Mouse (Mus musculus) right cerebral cortex, adult 18-20 months (tissue): ENCODE measurements around the gene Ica1.

Experiments
- DNase-seq: peaks from one replicate; pipeline ENCODE4 v3.0.0; 2022; ENCODE audit warnings: mixed read lengths

The Ica1 gene

DNA sequence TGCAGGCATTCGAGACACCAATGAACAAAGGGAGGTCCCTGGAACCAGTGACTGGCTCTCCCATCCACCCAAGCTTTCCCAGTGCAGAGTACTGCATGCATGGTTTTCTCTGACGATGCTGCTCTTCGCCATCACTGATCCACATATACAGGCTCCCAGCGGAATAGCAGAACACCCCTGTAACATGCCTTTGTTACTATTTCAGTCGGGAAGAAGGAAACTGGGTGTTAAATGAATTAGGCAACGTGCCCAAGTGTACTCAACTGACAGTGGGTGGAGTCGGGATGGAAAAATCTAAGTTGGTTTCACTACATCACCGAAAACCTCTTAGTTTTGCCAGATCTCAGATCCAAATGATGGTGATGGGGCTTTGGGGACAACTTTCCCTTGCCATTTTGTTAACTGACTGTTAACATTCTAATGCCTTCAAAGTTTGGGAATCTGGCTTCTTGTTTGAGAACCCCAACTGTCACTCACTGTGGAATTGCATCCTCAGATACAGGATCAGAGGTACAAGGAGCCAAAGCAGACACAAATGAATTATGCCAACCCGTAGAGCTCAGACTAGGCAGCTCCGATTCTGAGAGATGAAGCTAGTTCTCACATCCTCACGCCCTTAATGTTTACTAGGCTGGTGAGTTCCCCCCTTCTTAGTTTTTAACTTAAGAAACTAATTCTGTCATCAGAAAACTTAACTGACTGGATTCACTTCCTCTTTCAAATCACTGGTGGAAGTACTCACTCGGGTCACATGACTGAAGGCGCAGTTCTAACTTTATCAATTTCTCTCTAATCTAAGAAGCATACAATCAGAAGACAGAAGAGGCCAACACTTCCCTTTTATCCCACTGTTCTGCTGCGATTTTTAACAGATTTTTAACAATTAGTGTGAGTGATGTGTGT is 91.4 kb downstream of the Ica1 start:
- peak; percentile 33 for DNase-seq

DNA sequence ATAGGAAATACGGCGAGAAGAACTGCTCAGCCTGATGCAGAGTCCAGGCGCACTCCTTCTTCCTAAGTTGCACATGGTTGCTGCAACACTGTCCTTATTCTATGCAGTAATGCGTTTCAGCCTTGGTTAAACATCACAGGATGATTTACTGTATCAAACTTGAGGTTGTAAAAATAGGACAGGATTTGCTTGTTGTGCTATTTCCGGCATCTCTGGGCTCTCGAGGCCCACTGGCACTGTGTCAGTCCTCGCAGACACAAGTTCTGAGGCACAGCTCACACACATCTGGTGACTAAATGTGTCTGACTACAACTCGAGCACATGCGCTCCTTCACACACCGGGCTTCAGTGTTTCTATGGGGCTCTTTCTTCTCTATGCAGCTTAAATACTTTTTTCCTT is 94.9 kb downstream of the Ica1 start:
- peak; percentile 64 for DNase-seq

DNA sequence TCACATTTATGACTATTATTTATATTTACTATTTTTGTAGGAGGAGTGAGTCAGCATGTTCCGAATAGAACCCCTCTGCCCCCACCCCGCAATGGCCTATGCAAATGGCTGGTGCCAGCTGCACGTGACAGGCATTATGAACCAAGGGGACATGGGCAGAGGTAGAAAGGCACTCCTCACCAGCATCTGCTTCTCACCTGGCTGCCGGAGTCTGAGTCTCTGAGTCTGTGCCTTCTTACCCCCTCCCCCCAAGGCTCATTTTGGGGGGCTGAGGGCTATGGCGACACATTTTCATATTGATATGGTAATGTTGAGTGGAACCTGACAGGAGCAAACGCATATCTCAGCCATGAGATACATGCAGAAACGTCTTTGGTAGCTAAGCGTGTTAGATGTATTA is 97.4 kb downstream of the Ica1 start:
- DNase-seq, result no peak

DNA sequence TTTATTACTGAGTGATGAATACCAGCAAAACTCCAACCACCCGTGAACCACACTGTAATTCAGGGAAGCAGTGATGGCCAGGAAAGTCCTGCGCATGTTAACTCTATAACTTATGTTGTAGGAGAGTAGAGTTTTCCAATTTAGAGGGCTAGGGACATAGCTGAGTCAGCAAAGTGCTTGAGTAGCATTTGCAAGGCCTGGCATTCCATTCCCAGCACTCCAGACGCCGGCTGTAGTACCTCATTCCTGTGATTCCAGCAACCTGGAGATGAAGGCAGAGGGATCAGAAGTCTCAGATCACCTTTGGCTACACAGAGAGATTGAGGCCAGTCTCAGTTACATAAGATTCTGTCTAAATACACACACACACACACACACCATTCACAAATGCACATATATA is 105.3 kb downstream of the Ica1 start:
- no peak for DNase-seq

DNA sequence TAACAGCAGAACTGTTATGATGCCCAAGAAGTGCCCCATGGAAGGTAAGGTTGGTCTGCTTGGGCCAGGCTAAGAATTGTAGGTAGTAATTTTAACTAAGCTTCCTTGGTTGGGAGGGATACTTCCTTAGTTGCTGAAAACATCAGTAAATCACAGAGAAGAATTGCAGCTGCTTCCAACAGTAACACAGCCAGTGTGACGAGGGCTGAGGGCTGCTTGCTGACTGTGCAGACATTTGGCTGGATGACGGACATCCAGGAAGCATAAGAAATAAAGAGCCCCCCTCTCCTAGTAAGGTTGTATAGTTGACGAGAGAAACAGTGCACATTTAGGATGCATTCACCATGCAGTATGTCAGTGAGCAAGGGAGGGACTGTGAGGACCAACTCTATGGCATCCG is 108.9 kb downstream of the Ica1 start:
- DNase-seq, result no peak

DNA sequence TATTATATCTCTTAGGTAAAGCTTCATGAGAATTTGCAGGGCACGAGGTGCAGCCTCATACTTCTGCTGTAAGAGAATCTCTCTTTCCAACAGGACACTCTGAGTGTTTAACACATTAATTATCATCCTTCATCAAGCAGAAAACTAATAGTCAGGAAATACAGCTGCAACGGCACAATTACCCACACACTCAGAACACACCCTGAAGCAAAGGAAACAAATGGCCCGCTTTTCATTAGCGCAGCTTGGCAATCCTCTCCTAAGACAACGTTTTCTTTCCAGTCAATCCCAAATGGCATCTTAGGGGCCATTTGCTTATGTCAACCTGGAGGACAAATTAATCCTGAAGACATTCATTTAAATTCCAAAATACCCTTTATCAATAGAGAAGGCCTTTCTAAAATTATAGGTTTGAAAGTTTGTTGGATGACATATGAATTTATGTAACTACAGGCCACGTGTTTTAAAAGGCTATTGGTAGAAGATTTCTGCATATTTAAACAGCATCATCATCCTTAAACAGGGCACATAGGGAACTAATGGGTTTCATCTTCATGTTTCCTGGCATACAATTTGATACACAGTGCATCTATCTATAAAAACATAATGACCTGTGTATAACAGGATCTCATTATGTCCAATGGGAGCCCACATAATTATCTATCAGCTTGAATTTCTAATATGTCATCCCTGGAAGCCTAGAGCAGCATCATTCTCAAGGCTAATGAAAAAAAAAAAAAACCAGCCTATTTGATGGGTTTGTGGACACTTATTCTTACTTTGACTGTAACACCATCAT is 110.1 kb downstream of the Ica1 start:
- no peak for DNase-seq

DNA sequence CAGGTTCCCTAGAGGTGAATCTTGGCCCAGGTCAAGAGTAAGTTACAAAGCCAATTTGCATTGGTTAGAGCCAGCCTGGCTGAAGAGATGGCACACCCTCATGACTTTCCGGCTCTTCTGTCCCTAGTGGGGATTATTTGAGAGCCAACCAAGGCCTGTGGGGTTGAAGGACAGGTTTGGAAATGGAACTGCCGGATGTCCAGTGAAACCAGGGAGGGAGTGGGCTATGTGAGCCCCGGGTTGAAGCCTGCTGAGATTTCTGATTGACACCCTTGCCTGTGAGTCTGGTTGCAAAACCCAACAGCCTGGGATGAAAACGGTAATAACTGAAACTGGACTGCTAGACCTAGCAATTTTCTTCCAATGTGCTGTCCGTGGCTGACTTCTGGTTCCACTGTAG is 112.5 kb downstream of the Ica1 start:
- DNase-seq, result no peak

DNA sequence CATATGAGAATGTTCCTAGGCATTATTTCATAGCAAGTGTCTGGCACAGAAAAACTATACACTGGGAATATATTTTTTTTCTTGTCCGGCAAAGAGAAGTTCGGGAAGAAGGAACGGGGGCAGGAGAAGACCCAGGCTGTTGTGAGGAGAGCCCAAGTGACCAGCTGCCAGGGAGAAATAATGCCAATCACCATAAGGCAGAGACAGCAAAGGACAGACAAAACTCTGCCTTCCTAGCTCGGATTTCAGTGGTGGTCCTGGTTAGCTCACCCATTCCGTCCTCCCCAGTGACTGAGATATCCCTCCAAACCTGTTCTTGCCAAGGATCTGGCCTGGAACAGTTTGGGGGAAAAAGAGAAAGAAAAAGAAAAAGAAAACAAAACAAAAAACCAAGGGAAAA is 113.3 kb downstream of the Ica1 start:
- DNase-seq, result no peak

DNA sequence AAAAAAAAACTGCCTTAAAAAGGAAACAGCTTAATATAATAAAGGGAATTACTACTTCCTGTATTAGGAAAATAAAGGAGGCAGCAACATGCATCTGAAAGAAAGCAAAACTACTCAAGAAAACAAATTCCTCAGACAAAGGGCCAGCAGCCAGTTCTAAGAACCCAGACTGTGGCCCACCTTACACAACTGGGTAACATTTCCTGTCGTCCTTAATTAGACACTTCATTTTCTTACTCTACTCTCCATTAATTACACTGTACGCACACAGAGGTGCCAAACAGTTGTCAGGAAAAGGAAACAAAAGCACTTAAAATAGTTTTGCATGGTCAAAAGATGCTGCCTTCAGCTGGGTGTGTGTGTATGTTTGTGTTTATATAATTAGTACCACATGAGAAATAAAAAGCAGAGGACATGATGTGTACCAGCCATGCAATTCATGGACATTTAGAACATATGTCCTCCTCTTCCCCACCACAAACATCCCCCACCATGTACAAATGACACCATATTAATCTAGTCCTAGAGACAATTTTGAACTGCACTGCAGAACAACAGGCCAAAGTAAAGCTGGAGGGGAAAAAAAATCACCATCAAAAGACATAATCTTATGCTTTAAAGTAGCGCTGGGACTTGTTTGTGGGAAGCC is 115.1 kb downstream of the Ica1 start:
- no peak for DNase-seq

DNA sequence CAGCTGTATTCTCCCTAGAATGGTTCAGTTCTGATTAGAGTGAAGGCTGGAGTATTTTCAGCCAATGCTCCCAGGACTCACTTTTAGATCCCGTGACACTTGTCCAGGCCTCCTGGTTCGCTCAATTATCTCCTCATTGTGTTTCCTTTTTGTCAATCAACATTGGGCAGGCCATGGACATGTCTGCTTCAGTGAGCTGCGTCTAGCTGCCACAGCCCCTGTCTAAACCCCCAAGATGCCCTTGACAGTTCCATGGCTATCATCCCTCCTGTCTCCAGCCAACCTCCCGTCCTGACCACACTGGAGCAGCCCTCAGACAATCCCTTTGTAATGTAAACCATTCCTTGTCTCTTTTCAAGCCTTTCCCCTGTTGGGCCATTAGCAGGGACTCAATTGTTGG is 116.9 kb downstream of the Ica1 start:
- DNase-seq, result no peak

DNA sequence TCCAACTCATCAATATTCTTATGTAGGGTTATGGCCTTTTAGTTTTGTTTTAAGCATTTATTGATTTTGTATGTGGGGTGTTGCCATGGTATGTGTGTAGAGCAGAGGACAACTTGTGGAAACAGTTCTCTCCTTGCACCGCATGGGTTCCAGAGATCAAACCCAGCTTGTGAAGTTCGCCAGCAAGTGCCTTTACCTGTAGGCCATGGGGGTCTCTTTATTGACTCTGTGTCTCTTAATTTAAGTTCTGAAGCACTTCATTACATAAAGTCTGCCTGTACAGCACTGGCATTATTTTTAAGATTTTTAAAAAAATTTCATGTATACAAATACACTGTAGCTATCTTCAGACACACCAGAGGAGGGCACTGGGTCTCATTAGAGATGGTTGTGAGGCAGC is 118.2 kb downstream of the Ica1 start:
- no peak for DNase-seq

DNA sequence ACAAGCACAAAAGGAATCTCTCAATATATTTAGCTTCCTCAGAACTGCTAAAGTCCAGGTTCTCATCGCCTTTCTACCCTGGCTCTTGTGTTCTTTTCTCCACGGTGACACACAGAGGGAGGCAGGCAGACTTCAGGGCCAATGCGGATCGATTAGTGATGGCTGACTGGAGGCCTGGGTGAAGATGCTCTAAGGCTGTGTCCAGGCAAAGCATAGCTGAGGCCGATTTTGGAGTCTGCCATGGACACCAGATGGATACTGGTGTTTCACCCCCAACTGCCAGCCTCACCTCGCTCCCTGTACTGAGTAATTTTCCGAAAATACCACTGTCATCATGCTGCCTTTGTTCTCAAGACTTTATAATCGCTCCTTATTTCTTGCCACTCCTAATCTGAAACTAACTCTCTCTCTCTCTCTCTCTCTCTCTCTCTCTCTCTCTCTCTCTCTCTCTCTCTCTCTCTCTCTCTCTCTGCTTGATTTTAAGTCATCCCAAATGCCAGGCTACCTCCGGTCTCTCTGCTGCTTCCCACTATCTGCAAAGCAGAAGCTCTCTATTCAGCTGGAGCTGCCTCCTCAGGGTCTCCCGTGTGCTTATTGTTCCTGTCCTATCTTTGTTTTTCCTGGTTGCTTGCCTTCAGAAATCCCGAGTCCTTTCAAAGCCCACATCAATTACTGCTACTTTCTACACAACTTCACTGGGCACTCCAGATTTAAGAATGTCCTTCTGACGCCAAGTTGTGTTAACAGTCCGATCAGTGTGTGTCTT is 118.9 kb downstream of the Ica1 start:
- no peak for DNase-seq

DNA sequence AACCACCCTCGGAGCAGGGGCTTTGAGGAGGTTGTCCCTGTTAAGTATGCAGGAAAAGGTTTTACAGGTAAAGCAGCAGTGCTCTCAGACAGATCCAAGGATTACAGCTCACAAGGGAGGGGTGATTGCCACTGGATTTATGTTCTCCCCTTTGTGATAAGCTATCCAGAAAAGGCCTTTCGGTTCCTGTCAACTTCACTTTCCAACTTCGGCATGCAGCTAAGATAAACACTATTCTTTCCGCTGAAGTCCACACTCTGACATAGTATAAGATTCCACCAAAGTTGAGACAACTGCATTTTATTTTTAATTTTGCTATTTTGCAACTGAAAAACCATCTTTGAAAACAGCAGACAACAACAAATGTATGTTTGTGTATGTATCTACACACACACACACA is 119.9 kb downstream of the Ica1 start:
- DNase-seq, result no peak

DNA sequence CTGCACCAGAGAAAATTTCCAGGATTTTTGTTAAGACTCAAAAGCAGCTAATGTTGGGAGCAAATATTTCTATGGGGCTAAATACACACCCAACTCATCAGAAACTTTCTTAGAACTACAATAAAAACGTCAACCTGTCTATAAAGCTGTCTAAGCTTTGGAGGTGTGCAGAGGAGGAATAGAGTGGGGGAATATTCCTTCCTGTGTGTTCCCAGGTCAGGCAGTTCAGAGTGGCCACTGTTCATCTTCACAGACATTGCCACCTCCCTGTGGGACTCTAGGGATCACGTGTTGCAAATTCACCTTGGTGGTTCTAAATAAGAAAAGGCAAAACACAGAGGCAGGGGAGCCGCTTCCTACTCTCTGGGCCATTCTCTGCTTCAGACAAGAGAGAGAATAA is 120.8 kb downstream of the Ica1 start:
- no peak for DNase-seq

DNA sequence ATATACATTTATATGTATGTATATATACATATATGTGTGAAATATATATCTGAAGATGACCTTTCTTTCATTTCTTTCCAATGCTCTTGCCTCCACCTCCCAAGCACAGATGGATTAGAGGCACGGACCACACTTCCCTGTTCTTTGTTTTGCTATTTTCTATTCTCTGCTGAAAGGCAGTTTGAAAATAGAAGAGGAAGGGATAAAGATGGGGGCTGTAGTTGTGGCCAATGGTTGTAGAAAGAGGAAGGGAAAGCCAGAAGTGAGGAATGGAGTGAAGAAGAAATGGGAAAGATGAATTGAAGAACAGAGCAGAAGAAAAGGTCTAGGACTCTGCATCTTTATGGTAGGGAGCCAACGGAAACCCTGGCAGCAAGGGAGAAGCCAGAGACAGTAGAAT is 122.8 kb downstream of the Ica1 start:
- DNase-seq, result no peak

DNA sequence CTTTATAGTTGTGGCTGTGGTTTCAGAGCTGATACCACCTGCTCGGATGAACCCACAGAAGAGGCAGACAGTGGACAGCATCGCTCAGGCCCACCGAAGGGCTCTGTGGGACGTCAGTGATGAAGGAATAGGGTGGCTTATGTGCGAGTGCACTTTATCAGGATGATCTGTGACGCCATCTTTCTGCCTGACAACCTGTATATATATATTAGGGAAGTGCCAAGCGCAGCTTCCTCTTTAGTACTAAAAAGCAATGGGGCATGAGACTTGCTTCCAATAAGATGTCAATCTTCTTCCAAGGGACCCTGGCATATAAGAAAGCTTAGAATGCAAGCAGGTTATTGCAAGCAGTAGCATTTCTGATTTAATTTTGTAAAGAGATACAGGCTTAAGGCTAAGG is 127.9 kb downstream of the Ica1 start:
- no peak for DNase-seq

DNA sequence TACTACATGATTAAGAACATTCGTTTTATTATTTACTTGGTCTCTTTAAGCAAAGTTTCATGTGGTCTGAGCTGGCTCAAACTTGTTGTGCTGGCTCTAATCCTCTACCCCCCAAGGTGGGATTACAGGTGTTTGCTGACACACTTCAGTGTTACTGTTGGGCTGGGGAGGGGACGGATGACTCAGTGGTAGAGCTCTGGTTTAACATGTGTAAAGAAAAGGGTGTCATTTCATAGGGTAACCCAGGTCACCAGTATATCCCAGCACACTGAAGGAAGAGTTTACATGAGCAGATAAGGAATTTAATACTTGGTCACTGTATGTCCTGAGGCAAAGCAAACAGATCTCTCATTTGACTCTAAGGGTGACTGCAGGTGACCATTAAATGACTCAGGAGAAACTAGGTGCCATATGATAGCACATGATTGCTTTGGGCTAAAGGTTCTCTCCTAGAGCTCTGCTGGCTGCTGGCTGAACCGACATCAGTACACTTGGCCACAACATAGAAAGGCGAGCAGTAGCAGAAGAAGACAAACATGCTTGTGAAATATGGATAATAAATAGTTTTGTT is 128.9 kb downstream of the Ica1 start:
- no peak for DNase-seq

DNA sequence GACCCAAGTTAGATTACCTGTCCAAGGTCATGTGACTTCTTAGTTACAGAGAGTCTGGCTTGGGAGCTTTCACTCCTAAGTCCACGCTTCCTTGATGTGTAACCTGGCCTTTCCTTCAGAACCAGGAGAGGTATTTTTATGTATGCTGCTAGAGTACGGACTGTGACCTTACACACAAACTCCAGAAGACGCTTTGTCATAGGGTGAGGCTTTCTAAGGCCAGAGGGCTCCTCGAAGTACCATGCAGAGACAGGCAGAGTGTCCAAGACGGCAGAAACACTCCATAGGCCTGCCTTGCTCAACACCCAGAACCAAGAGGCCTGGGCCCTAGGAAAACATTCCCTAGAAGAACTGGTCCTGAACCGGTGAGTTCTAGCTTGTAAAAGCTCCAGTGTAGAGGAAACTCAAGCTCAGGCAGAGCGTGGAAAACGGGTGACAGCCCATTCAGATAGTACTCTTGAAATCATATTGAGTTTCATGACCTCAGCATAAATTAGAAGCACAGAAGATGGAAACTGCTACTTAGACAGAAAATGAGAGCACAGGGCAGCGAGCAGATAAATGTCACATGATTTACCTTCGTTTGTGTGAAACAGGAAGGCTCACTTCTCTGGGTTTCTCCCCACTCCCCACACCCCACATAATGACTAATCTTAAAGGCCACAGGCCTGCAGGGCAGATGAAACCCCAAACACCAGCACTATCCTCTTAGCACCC is 129.9 kb downstream of the Ica1 start:
- DNase-seq, result no peak

DNA sequence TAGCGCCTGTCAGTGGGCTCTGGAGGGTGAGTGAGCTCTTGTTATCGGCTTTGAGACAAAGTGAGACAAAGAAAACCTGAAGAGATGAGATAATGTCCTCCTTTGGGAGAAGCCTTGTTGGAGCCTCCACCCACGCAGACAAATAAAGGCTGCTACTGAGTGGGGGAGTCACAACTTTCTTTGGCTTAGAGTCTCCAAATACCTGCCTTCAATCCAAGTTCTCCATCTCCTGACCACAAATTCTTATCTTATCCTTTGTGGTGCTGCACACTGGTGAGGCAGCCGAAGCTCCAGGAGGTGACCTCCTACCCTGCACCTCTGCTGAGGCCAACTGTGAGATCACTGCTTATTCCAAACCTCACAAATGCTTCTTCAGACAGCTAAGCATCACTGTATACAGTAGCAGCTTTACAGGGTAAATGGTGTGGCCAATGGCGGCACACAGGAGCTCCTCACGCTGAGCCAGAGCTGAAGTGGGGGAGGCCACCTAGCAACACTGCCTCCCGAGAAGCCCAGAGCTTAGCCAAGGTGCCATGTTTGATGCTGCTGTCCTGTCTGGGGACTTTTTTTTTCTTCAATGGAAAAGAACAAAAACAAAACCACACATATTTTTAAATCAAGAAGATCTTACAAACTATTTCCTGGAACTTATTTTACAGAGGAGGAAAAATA is 130.6 kb downstream of the Ica1 start:
- DNase-seq, result peak; percentile 30

DNA sequence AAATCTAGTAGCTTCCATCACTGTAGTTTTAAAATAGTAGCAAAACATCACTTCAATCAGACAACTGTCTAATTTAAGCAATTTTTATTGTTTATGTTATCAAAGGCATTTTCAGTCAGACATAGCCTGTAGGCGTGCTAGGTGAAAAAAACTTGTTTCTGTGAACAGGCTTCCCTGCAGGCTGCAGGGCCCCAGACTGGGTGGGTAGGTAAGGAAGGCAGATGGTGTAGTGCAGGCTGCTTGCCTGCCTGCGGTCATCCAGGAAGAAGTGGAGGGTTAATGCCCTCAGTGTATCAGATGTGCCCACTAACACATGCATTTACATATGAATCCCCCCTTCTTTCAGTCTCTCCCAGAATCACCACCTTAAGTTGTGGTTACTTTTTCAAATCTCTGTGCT is 132.6 kb downstream of the Ica1 start:
- DNase-seq, result peak; percentile 53

DNA sequence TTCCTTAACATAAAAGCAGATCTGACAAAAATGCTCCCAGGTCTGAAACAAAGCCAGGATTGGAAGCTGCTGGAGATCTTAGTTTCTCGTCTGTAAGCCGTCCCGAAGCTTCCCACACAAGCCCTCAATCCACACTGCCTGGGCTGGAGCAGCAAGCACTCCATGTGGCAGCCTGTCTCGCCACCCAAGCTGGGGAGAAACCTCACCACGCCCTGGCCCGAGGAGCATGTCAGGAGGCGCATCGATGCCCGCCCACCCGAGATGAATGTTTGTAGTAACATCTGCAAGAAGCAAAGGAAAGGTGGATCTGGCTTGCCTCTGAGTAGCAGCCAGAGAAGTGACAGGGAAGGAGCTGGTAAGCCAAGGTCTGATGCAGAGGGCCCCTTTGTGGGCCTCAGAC is 133.6 kb downstream of the Ica1 start:
- DNase-seq, result peak; percentile 79
